Mouse (Mus musculus) lung, postnatal 0 days (tissue): ENCODE results near the gene Bex6.

Experiments used
- CTCF ChIP-seq: IDR thresholded peaks from 2 replicates; pipeline ENCODE4 v1.5.1; 2016; ENCODE audit warnings: antibody characterized with exemption, mild to moderate bottlenecking
- EP300 ChIP-seq: IDR thresholded peaks from 2 replicates; pipeline ENCODE4 v1.6.1; 2016; ENCODE audit warnings: antibody characterized with exemption, mild to moderate bottlenecking, control low read depth

DNA sequence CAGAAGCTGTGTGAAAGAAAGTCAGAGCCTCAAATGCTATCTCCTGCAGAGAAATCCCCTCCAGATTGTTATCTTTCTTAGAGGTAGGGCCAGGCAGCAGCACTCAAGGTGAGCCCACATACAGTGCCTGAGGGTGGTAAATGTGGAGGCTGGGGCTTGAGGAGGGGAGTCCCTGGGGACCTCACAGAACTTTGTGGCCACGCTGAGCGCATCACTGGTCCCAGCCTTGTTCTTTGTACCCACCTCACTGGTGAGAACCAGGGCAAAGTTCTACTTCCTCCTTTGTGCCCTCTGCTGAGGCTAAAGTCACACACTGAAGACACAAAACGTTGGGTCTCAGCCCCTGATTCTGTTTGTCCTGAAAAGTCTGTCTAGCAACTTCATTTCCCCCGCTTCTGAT lies 16.2 kb upstream of the Bex6 start:
- TF ChIP-seq CTCF (no peak), EP300 (no peak)
